Mouse (Mus musculus): ENCODE results near the gene Kif1bp.

GRCm38 (mm10) chr10:62500088-62500915, 78.0 kb downstream of the Kif1bp start:
- peak; percentile 86 for TF ChIP-seq CTCF (IDR thresholded peaks at IDR 0.05; ENCODE audit: borderline replicate concordance, extremely low read depth, insufficient read depth, insufficient read length)
- TF ChIP-seq POLR2A (IDR thresholded peaks at IDR 0.05; ENCODE audit: borderline replicate concordance, extremely low read depth, insufficient read depth, insufficient read length, poor library complexity, severe bottlenecking): no peak
